Mouse (Mus musculus) liver, postnatal 0 days (tissue): ENCODE measurements at regions not wholly inside any gene's neighbourhood (a gene's known extent, or its start where the extent isn't known, plus 50 kb on each side); places are given as distances from the start of the nearest gene placed in this dataset.

Source experiments
- ATAC-seq: fragments of 200-750 bp; cut with Nextera tagmentation; 2 replicates; pipeline ENCODE4 v1.8.0; 2017; ENCODE audit warnings: mild to moderate bottlenecking, moderate library complexity
- DNase-seq: peaks from one replicate; pipeline ENCODE4 v3.0.0-alpha.2; 2016
- H3K27ac ChIP-seq: fragments of 300-500 bp; sonication (generic); 2 replicates; pipeline ENCODE4 v1.5.1; 2014; ENCODE audit warnings: antibody characterized with exemption, moderate library complexity, mild to moderate bottlenecking, low read depth
- H3K27me3 ChIP-seq: fragments of 300-500 bp; sonication (generic); 2 replicates; pipeline ENCODE4 v1.6.1; 2014; ENCODE audit warnings: low read length, control low read depth, mixed read lengths; ENCODE audit not compliant: insufficient read depth
- H3K36me3 ChIP-seq: fragments of 300-500 bp; sonication (generic); replicated peaks from 2 replicates; pipeline ENCODE4 v1.6.1; 2014; ENCODE audit warnings: mild to moderate bottlenecking, control low read depth, low read length, moderate library complexity, mixed read lengths; ENCODE audit not compliant: insufficient read depth
- H3K4me1 ChIP-seq: fragments of 300-500 bp; sonication (generic); 2 replicates; pipeline ENCODE4 v1.6.1; 2014; ENCODE audit warnings: antibody characterized with exemption, mild to moderate bottlenecking, control low read depth; ENCODE audit not compliant: insufficient read depth
- H3K4me2 ChIP-seq: fragments of 300-500 bp; sonication (generic); 2 replicates; pipeline ENCODE4 v1.6.1; 2014; ENCODE audit warnings: low read depth, mild to moderate bottlenecking, low read length, moderate library complexity, mixed read lengths
- H3K4me3 ChIP-seq: fragments of 300-500 bp; sonication (generic); 2 replicates; pipeline ENCODE4 v1.5.1; 2014; ENCODE audit warnings: low read depth, low read length
- H3K9ac ChIP-seq: fragments of 300-500 bp; sonication (generic); replicated peaks from 2 replicates; pipeline ENCODE4 v1.6.1; 2014; ENCODE audit warnings: mild to moderate bottlenecking, moderate library complexity
- H3K9me3 ChIP-seq: fragments of 300-500 bp; sonication (generic); 2 replicates; pipeline ENCODE4 v1.6.1; 2016; ENCODE audit warnings: mild to moderate bottlenecking, control low read depth, low read length, mixed read lengths
- CTCF ChIP-seq: sonication (generic); IDR thresholded peaks from 2 replicates; pipeline ENCODE4 v1.5.1; 2016; ENCODE audit warnings: antibody characterized with exemption, low read depth
- EP300 ChIP-seq: IDR thresholded peaks from 2 replicates; pipeline ENCODE4 v1.6.1; 2016; ENCODE audit warnings: antibody characterized with exemption, low read depth, mild to moderate bottlenecking
- whole genome bisulfite sequencing: fragments of 180-500 bp; shearing (Covaris S2); extraction: QIAGEN DNeasy Blood & Tissue Kit; methylation state at CpG from one replicate; pipeline ENCODE4 v1.1.7; 2014; ENCODE audit not compliant: insufficient replicate concordance; 5-methylcytosine and 5-hydroxymethylcytosine counted together

GRCm38 (mm10) chr6:103999186-103999585, 488.8 kb downstream of the Chl1 start:
- H3K9me3 ChIP-seq = no peaks in the 10 kb centered on the region
- no peaks in the 10 kb centered on the region for H3K27me3 ChIP-seq
- DNase-seq (no peak), ATAC-seq (no peak)
- no peak overlapping the region for H3K27ac ChIP-seq
- no peak overlapping the region for H3K4me2 ChIP-seq
- 79% methylated on average over 1 of the region's 1 CpGs for WGBS
- TF ChIP-seq EP300 (no peak), CTCF (no peak)
- no peaks in the 10 kb centered on the region for H3K36me3 ChIP-seq
- H3K4me1 ChIP-seq = no peaks in the 10 kb centered on the region
- H3K9ac ChIP-seq = no peak overlapping the region
- H3K4me3 ChIP-seq = no peak overlapping the region

GRCm38 (mm10) chr6:104028439-104029091, 464.0 kb upstream of the Cntn6 start:
- H3K4me1 ChIP-seq = no peaks in the 10 kb centered on the region
- H3K27me3 ChIP-seq = no peaks in the 10 kb centered on the region
- no peak overlapping the region for H3K4me3 ChIP-seq
- H3K9me3 ChIP-seq = no peaks in the 10 kb centered on the region
- H3K4me2 ChIP-seq = no peak overlapping the region
- 9% methylated on average over 9 of the region's 9 CpGs for WGBS
- H3K9ac ChIP-seq = no peak overlapping the region
- TF ChIP-seq EP300 (no peak), CTCF (peak; percentile 72)
- H3K36me3 ChIP-seq = no peaks in the 10 kb centered on the region
- H3K27ac ChIP-seq = no peak overlapping the region
- ATAC-seq (no peak), DNase-seq (peak; percentile 50)

GRCm38 (mm10) chr6:104038853-104039252, 453.7 kb upstream of the Cntn6 start:
- ATAC-seq (no peak), DNase-seq (no peak)
- TF ChIP-seq EP300 (no peak), CTCF (no peak)
- no peaks in the 10 kb centered on the region for H3K27me3 ChIP-seq
- no peaks in the 10 kb centered on the region for H3K36me3 ChIP-seq
- H3K9ac ChIP-seq = no peak overlapping the region
- no peak overlapping the region for H3K4me3 ChIP-seq
- H3K27ac ChIP-seq = no peak overlapping the region
- no peaks in the 10 kb centered on the region for H3K9me3 ChIP-seq
- H3K4me2 ChIP-seq = no peak overlapping the region
- H3K4me1 ChIP-seq = no peaks in the 10 kb centered on the region

- Histone ChIP-seq H3K27ac (no peak overlapping the region), H3K27me3 (no peaks in the 10 kb centered on the region), H3K9ac (no peak overlapping the region), H3K4me1 (no peaks in the 10 kb centered on the region), H3K9me3 (no peaks in the 10 kb centered on the region), H3K4me3 (no peak overlapping the region), H3K36me3 (no peaks in the 10 kb centered on the region), H3K4me2 (no peak overlapping the region)
- DNase-seq = no peak
- WGBS = 78% methylated on average over 2 of the region's 2 CpGs
- TF ChIP-seq EP300 (no peak), CTCF (no peak)
- ATAC-seq = no peak
These were observed 452.1 kb upstream of the Cntn6 start for GRCm38 (mm10) chr6:104040450-104040849.

GRCm38 (mm10) chr6:104055996-104056395, 436.6 kb upstream of the Cntn6 start:
- no peak for TF ChIP-seq EP300
- TF ChIP-seq CTCF = no peak
- no peak for DNase-seq
- Histone ChIP-seq H3K27me3 (no peaks in the 10 kb centered on the region), H3K27ac (no peak overlapping the region), H3K36me3 (no peaks in the 10 kb centered on the region), H3K4me3 (no peak overlapping the region), H3K9me3 (no peaks in the 10 kb centered on the region), H3K4me2 (no peak overlapping the region), H3K9ac (no peak overlapping the region), H3K4me1 (no peaks in the 10 kb centered on the region)
- no peak for ATAC-seq
- WGBS = 85% methylated on average over 1 of the region's 1 CpGs

GRCm38 (mm10) chr6:104061692-104062263, 430.8 kb upstream of the Cntn6 start:
- no peak for DNase-seq

More at GRCm38 (mm10) chr6:104061692-104062263, 430.8 kb upstream of the Cntn6 start:
- Histone ChIP-seq H3K27me3 (no peaks in the 10 kb centered on the region), H3K36me3 (no peaks in the 10 kb centered on the region), H3K4me3 (no peak overlapping the region), H3K9ac (no peak overlapping the region), H3K4me1 (no peaks in the 10 kb centered on the region), H3K27ac (no peak overlapping the region), H3K4me2 (no peak overlapping the region), H3K9me3 (no peaks in the 10 kb centered on the region)
- no peak for TF ChIP-seq EP300
- no peak for ATAC-seq
